Mouse (Mus musculus) gastrocnemius, adult 2 months (tissue): Measurements from ENCODE around the gene Arhgap15. TPM values are rescaled to one million over a fixed set of nuclear protein-coding genes. Genes with fewer than 3 reads are reported as not detected.

Source experiments
- DNase-seq: peaks from one replicate; pipeline ENCODE4 v3.0.0; 2022
- H3K27ac ChIP-seq: fragments of 200-600 bp; 2 replicates; pipeline ENCODE4 v1.8.1; 2022; ENCODE audit warnings: mild to moderate bottlenecking
- H3K4me3 ChIP-seq: fragments of 200-600 bp; 2 replicates; pipeline ENCODE4 v1.8.1; 2022; ENCODE audit warnings: mild to moderate bottlenecking, moderate library complexity
- CTCF ChIP-seq: fragments of 200-600 bp; IDR thresholded peaks from 2 replicates; pipeline ENCODE4 v1.8.1; 2022; ENCODE audit warnings: antibody characterized with exemption, mild to moderate bottlenecking, moderate library complexity
- intact Hi-C: fragments of 180-260 bp; cut with DNase I; formaldehyde crosslinking; loops from one replicate; pipeline ENCODE4 v1.15.1; 2025
- total RNA-seq, 2 experiments: library from RNA; stranded (reverse); gene quantifications; 2 replicates each; pipeline ENCODE4 v1.2.3; 2021

The Arhgap15 gene
- total RNA-seq, 2 experiments from 2014 or later = 0.64 to 0.74 TPM

DNA sequence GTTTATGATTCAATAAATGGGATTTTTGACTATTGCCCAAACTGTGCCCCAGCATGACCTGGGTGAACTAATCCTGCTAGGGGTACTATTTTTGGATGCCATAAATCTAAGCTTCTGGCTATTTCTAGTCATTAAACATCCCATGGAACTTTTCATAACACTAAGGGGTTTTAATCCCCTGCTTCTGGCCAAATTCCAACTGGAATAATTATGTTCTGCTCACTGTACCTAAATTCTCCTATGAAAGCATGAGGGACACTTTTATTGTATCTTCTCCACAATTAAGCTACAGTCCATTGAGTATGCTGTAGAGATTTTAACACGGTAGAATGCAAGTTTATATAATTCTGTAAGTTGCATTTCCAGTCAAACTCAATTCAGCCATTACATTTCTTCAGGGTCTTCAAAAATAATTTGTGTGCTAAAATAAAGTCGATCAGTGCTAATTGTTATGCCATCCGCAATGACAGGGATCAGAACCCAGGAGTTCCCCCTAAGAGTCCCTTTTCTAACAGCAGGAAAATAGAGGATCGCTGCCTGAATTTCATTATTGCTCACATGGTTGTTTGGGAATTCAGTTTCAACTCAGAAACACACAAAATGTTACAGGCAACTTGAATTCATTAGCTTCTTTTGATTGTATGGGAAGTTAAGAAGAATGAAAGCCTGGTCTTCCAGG, 671.1 kb downstream of the Arhgap15 start:
- no peak for TF ChIP-seq CTCF
- DNase-seq = no peak
- no peak overlapping the region for H3K4me3 ChIP-seq
- H3K27ac ChIP-seq = no peak overlapping the region
- intact Hi-C loops = no loop called here

DNA sequence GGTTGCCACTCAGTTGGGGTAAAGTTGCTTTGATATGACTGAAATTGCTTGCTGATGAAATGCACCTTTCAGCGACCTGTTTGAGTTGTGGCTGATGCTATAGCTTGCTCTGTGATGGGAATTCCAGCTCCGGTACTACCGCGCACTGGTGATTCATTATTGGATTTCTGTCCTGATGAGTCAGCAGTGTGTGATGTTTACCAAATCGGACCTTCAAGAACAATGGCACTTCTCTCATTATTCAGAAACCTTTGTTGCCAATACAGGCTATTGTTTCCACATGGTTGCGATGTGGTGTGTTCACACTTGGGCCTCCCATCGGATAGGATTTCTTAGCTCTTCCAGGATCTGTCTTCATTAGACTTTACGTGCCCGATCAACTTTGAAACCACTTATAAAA, 681.9 kb downstream of the Arhgap15 start:
- Histone ChIP-seq H3K4me3 (no peak overlapping the region), H3K27ac (no peak overlapping the region)
- TF ChIP-seq CTCF = no peak
- DNase-seq = no peak
- intact Hi-C loops = no loop called here

DNA sequence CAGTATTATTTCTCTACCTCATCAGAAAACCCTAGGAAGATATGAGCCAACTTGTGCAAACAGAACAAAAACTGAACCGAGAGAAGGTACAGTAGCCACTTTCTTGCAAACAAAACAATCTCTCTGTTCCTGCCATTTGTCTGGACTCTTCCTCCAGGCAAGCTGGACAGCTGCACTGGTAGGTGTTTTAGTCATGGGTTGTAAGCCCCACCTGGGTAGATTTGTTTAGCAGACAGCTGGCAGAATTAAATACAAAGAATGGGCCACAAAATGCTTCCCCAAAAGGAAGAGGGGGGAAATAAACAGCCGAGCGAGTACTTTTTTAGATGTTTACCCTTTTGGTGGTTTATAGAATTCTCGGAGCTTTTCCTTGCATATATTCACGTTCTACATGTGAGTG, 688.0 kb downstream of the Arhgap15 start:
- DNase-seq = no peak
- H3K4me3 ChIP-seq = no peak overlapping the region
- TF ChIP-seq CTCF = no peak
- intact Hi-C loops = no loop called here
- H3K27ac ChIP-seq = no peak overlapping the region

DNA sequence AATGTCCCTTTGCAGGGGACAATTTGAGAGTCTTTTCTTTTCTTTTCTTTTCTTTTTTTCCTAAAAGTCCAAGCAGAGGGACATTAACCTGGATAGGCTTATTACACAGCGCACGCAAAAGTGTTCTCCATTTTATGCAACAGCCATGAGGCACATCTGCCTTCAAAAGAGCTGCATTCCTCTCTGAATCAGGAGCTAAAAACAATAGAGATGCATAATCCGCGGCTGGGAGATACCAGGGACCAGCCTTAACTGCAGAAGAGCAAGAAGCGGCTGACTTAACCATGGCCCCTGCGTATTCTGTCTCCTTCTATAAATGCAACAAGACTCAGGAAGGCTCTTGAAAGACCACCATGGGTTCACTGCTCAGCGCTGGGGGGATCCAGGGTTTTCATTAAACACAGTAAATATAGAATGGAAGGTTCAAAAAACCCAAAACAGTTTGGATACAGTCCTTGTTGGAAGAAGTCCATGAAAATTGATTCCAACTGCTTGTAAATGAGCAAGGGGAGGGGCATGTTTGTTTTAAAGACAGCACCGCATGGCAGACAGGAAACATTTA, 689.0 kb downstream of the Arhgap15 start:
- TF ChIP-seq CTCF = no peak
- H3K4me3 ChIP-seq = peak overlapping the region; percentile 58
- DNase-seq = no peak
- no peak overlapping the region for H3K27ac ChIP-seq
- intact Hi-C loops = no loop called here

DNA sequence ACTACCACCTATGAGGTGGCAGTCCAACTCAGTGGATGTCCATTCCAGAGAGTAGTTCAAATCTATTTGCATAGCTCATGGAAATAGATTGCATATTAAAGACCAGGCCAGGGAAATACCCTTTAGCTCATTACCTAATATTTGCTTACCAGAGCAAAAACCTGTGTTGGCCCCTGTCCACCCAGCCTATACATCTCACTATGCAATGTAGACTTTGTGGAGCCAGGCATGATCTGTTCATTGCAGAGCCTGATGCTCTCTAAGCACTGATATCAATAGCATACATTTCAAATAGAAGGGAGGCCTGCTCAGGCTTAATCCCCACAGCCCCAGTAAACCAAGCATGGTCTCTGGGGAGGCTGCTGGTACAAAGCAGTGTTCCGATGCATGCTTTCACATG, 689.4 kb downstream of the Arhgap15 start:
- intact Hi-C loops = no loop called here
- TF ChIP-seq CTCF = no peak
- Histone ChIP-seq H3K4me3 (no peak overlapping the region), H3K27ac (no peak overlapping the region)
- DNase-seq = no peak

DNA sequence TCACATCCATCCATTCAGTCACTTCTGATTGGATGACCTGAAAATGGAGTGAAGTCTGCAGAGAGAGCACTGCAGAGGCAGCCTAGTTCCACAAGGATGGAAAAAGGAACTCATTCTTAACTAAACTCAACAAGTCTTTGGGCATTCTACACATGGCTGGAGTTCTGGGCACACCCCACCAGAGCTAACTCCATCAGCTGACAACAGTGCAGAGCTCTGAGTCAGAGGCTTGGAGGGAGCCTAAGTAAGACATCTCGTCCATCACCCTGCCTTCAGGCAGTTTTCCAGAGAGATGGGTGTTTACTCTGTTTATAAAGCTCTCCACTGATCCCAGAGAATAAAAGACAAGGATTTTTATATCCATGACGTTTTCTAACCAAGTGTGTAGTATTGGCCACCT, 696.3 kb downstream of the Arhgap15 start:
- Histone ChIP-seq H3K4me3 (no peak overlapping the region), H3K27ac (no peak overlapping the region)
- TF ChIP-seq CTCF = no peak
- no peak for DNase-seq
- intact Hi-C loops = no loop called here

Other genes with a start within 250 kb of the Arhgap15 start
- not detected for gene Kynu, start 193.5 kb upstream of the Arhgap15 start, total RNA-seq